Mouse (Mus musculus): Measurements from ENCODE around the gene Dcun1d2. TPM values are rescaled to one million over a fixed set of nuclear protein-coding genes. Genes with fewer than 3 reads are reported as not detected.
A peak's percentile ranks its signal among the peaks of the same experiment; 100 is the strongest.

Dcun1d2 gene
- total RNA-seq, 2 experiments from 2014 or later = 30.2 to 31.2 TPM

- peak; percentile 78 to 85 for DNase-seq
These were observed 33.9 kb downstream of the Dcun1d2 start, which contains the start of gene Adprhl1 for GRCm38 (mm10) chr8:13254019-13254418. Gene Adprhl1 (minus strand): TSS chr8:13254162.

GRCm38 (mm10) chr8:13253413-13253812 lies 34.5 kb downstream of the Dcun1d2 start:
- DNase-seq = no peak

- DNase-seq = no peak
These were observed 35.1 kb downstream of the Dcun1d2 start for GRCm38 (mm10) chr8:13252837-13253236.

GRCm38 (mm10) chr8:13244343-13244880 lies 43.5 kb downstream of the Dcun1d2 start:
- DNase-seq = no peak

- no peak for DNase-seq
These were observed 44.7 kb downstream of the Dcun1d2 start for GRCm38 (mm10) chr8:13242985-13243870.

- peak in 1 of 2 experiments; percentile 27 for DNase-seq
These were observed 47.2 kb downstream of the Dcun1d2 start for GRCm38 (mm10) chr8:13240691-13241090.

GRCm38 (mm10) chr8:13240055-13240454 lies 47.9 kb downstream of the Dcun1d2 start:
- no peak for DNase-seq

GRCm38 (mm10) chr8:13234803-13235202 lies 53.1 kb downstream of the Dcun1d2 start:
- DNase-seq = no peak

- DNase-seq = no peak
These were observed 57.5 kb downstream of the Dcun1d2 start for GRCm38 (mm10) chr8:13230471-13230870.

GRCm38 (mm10) chr8:13229802-13230201 lies 58.1 kb downstream of the Dcun1d2 start:
- DNase-seq = no peak

GRCm38 (mm10) chr8:13228923-13229610 lies 58.9 kb downstream of the Dcun1d2 start:
- no peak for DNase-seq

- DNase-seq = no peak
These were observed 60.7 kb downstream of the Dcun1d2 start for GRCm38 (mm10) chr8:13227184-13227583.

- no peak for DNase-seq
These were observed 61.6 kb downstream of the Dcun1d2 start for GRCm38 (mm10) chr8:13226288-13226687.

GRCm38 (mm10) chr8:13224426-13224825 lies 63.5 kb downstream of the Dcun1d2 start:
- DNase-seq = no peak

GRCm38 (mm10) chr8:13218441-13218840 lies 69.5 kb downstream of the Dcun1d2 start:
- no peak for DNase-seq

- no peak for DNase-seq
These were observed 69.9 kb downstream of the Dcun1d2 start for GRCm38 (mm10) chr8:13217986-13218385.

- DNase-seq = no peak
These were observed 70.8 kb downstream of the Dcun1d2 start for GRCm38 (mm10) chr8:13217093-13217492.

- no peak for DNase-seq
These were observed 71.5 kb downstream of the Dcun1d2 start for GRCm38 (mm10) chr8:13216386-13216785.

GRCm38 (mm10) chr8:13213479-13214268 lies 74.3 kb downstream of the Dcun1d2 start:
- peak; percentile 92 to 93 for DNase-seq

GRCm38 (mm10) chr8:13209770-13210169 lies 78.2 kb downstream of the Dcun1d2 start:
- DNase-seq = no peak

- peak in 1 of 2 experiments; percentile 62 for DNase-seq
These were observed 79.1 kb downstream of the Dcun1d2 start for GRCm38 (mm10) chr8:13208627-13209355.
